Mouse (Mus musculus): ENCODE results near the gene Trim75.
"Not testable (repeated sequence)": the region's sequence is repeated elsewhere in the genome, so short reads cannot be mapped to it uniquely, and the experiment has no call there.

Trim75 gene

GRCm38 (mm10) chr8:65022485-65022884 is 34.9 kb upstream of the Trim75 start:
- H3K4me1 ChIP-seq (replicated peaks; ENCODE audit: low read depth, low read length) = no peaks in the 10 kb centered on the region
- no peak for TF ChIP-seq NANOG (IDR thresholded peaks at IDR 0.05; ENCODE audit: borderline replicate concordance, low read length)
- TF ChIP-seq POU5F1 (IDR thresholded peaks at IDR 0.05; ENCODE audit: borderline replicate concordance, low read length) = no peak
- TF ChIP-seq CTCF (conservative IDR thresholded peaks at IDR 0.05; ENCODE audit: low read length) = peak; percentile 28; the same call in 1 of the 2 replicates
- no peaks in the 10 kb centered on the region for H3K27me3 ChIP-seq (ENCODE audit: insufficient read depth, low read length)
- H3K9me3 ChIP-seq (ENCODE audit: low read length) = peaks cover 22% of the 10 kb centered on the region
- no peak overlapping the region for H3K4me3 ChIP-seq (replicated peaks; ENCODE audit: low read length)
- peaks cover 14% of the 10 kb centered on the region for H3K36me3 ChIP-seq (ENCODE audit: insufficient read depth, low read length)

- no peaks in the 10 kb centered on the region for H3K27me3 ChIP-seq (ENCODE audit: insufficient read depth, low read length)
- no peaks in the 10 kb centered on the region for H3K4me1 ChIP-seq (replicated peaks; ENCODE audit: low read depth, low read length)
- no peaks in the 10 kb centered on the region; the same call in 1 of the 2 replicates for H3K36me3 ChIP-seq (ENCODE audit: insufficient read depth, low read length)
- H3K4me3 ChIP-seq (replicated peaks; ENCODE audit: low read length) = no peak within 1 kb of the TSS
- TF ChIP-seq CTCF (conservative IDR thresholded peaks at IDR 0.05; ENCODE audit: low read length) (no peak), POU5F1 (IDR thresholded peaks at IDR 0.05; ENCODE audit: borderline replicate concordance, low read length) (no peak), NANOG (IDR thresholded peaks at IDR 0.05; ENCODE audit: borderline replicate concordance, low read length) (no peak)
- peaks cover 31% of the 10 kb centered on the region for H3K9me3 ChIP-seq (ENCODE audit: low read length)
Measured at GRCm38 (mm10) chr8:65018423-65018822, 30.8 kb upstream of the Trim75 start, which contains the start of the genes Trim61 and Trim60. Trim61 (minus strand) TSS chr8:65018523. Trim60 (minus strand) TSS chr8:65018584.

- H3K4me3 ChIP-seq (replicated peaks; ENCODE audit: low read length); H3K36me3 ChIP-seq (ENCODE audit: insufficient read depth, low read length); H3K4me1 ChIP-seq (replicated peaks; ENCODE audit: low read depth, low read length); H3K27me3 ChIP-seq (ENCODE audit: insufficient read depth, low read length); H3K9me3 ChIP-seq (ENCODE audit: low read length): not testable (repeated sequence)
Measured at GRCm38 (mm10) chr8:65007616-65008015, 20.0 kb upstream of the Trim75 start.

GRCm38 (mm10) chr8:64998806-64999365 is 11.3 kb upstream of the Trim75 start:
- H3K4me3 ChIP-seq (replicated peaks; ENCODE audit: low read length) = no peak overlapping the region
- no peaks in the 10 kb centered on the region for H3K27me3 ChIP-seq (ENCODE audit: insufficient read depth, low read length)

GRCm38 (mm10) chr8:64983150-64983897 is 4.3 kb downstream of the Trim75 start:
- Histone ChIP-seq H3K36me3 (ENCODE audit: insufficient read depth, low read length) (no peaks in the 10 kb centered on the region), H3K4me1 (replicated peaks; ENCODE audit: low read depth, low read length) (peaks cover 5% of the 10 kb centered on the region; the same call in 1 of the 2 replicates), H3K9me3 (ENCODE audit: low read length) (no peaks in the 10 kb centered on the region), H3K27me3 (ENCODE audit: insufficient read depth, low read length) (peaks cover 3% of the 10 kb centered on the region; the same call in 1 of the 2 replicates), H3K4me3 (replicated peaks; ENCODE audit: low read length) (no peak overlapping the region)
- TF ChIP-seq NANOG (IDR thresholded peaks at IDR 0.05; ENCODE audit: borderline replicate concordance, low read length) (no peak), POU5F1 (IDR thresholded peaks at IDR 0.05; ENCODE audit: borderline replicate concordance, low read length) (no peak), CTCF (conservative IDR thresholded peaks at IDR 0.05; ENCODE audit: low read length) (no peak)

More at GRCm38 (mm10) chr8:64998806-64999365, 11.3 kb upstream of the Trim75 start:
- Histone ChIP-seq H3K9me3 (ENCODE audit: low read length) (peaks cover 11% of the 10 kb centered on the region), H3K36me3 (ENCODE audit: insufficient read depth, low read length) (no peaks in the 10 kb centered on the region), H3K4me1 (replicated peaks; ENCODE audit: low read depth, low read length) (no peaks in the 10 kb centered on the region)
- TF ChIP-seq NANOG (IDR thresholded peaks at IDR 0.05; ENCODE audit: borderline replicate concordance, low read length) (no peak), CTCF (conservative IDR thresholded peaks at IDR 0.05; ENCODE audit: low read length) (no peak), POU5F1 (IDR thresholded peaks at IDR 0.05; ENCODE audit: borderline replicate concordance, low read length) (no peak)

- Histone ChIP-seq H3K27me3 (ENCODE audit: insufficient read depth, low read length) (no peaks in the 10 kb centered on the region), H3K4me1 (replicated peaks; ENCODE audit: low read depth, low read length) (peaks cover 14% of the 10 kb centered on the region; the same call in 1 of the 2 replicates), H3K4me3 (replicated peaks; ENCODE audit: low read length) (no peak overlapping the region), H3K9me3 (ENCODE audit: low read length) (peaks cover 9% of the 10 kb centered on the region), H3K36me3 (ENCODE audit: insufficient read depth, low read length) (peaks cover 70% of the 10 kb centered on the region)
- TF ChIP-seq POU5F1 (IDR thresholded peaks at IDR 0.05; ENCODE audit: borderline replicate concordance, low read length) (no peak), CTCF (conservative IDR thresholded peaks at IDR 0.05; ENCODE audit: low read length) (no peak), NANOG (IDR thresholded peaks at IDR 0.05; ENCODE audit: borderline replicate concordance, low read length) (no peak)
Measured at GRCm38 (mm10) chr8:64962836-64963235, 24.8 kb downstream of the Trim75 start.

- Histone ChIP-seq H3K36me3 (ENCODE audit: insufficient read depth, low read length) (peaks cover 65% of the 10 kb centered on the region), H3K4me1 (replicated peaks; ENCODE audit: low read depth, low read length) (peaks cover 10% of the 10 kb centered on the region; the same call in 1 of the 2 replicates), H3K9me3 (ENCODE audit: low read length) (peaks cover 9% of the 10 kb centered on the region), H3K4me3 (replicated peaks; ENCODE audit: low read length) (no peak overlapping the region), H3K27me3 (ENCODE audit: insufficient read depth, low read length) (no peaks in the 10 kb centered on the region)
- TF ChIP-seq CTCF (conservative IDR thresholded peaks at IDR 0.05; ENCODE audit: low read length) = no peak
- TF ChIP-seq NANOG (IDR thresholded peaks at IDR 0.05; ENCODE audit: borderline replicate concordance, low read length) = no peak
- TF ChIP-seq POU5F1 (IDR thresholded peaks at IDR 0.05; ENCODE audit: borderline replicate concordance, low read length) = no peak
Measured at GRCm38 (mm10) chr8:64959025-64959424, 28.6 kb downstream of the Trim75 start.

GRCm38 (mm10) chr8:64952101-64952500 is 35.5 kb downstream of the Trim75 start:
- H3K4me3 ChIP-seq (replicated peaks; ENCODE audit: low read length) = no peak overlapping the region
- peaks cover 26% of the 10 kb centered on the region for H3K4me1 ChIP-seq (replicated peaks; ENCODE audit: low read depth, low read length)
- peaks cover 17% of the 10 kb centered on the region for H3K36me3 ChIP-seq (ENCODE audit: insufficient read depth, low read length)
- H3K9me3 ChIP-seq (ENCODE audit: low read length) = peaks cover 7% of the 10 kb centered on the region
- no peaks in the 10 kb centered on the region for H3K27me3 ChIP-seq (ENCODE audit: insufficient read depth, low read length)
- no peak for TF ChIP-seq CTCF (conservative IDR thresholded peaks at IDR 0.05; ENCODE audit: low read length)
- TF ChIP-seq POU5F1 (IDR thresholded peaks at IDR 0.05; ENCODE audit: borderline replicate concordance, low read length) = no peak
- peak; percentile 80 for TF ChIP-seq NANOG (IDR thresholded peaks at IDR 0.05; ENCODE audit: borderline replicate concordance, low read length)
